Mouse (Mus musculus) kidney, embryonic 15.5 days (tissue): ENCODE results near the gene Nrf1. TPM values are rescaled to one million over a fixed set of nuclear protein-coding genes. Genes with fewer than 3 reads are reported as not detected.

ENCODE experiments used
- ATAC-seq: fragments of 200-750 bp; cut with Nextera tagmentation; replicated peaks from 2 replicates; pipeline ENCODE4 v1.8.0; 2017; ENCODE audit warnings: moderate TSS enrichment; ENCODE audit not compliant: low FRiP score
- H3K27ac ChIP-seq: fragments of 300-500 bp; sonication (generic); 2 replicates; pipeline ENCODE4 v1.5.1; 2015; ENCODE audit warnings: mild to moderate bottlenecking, inconsistent platforms
- H3K27me3 ChIP-seq: fragments of 300-500 bp; sonication (generic); 2 replicates; pipeline ENCODE4 v1.6.1; 2015; ENCODE audit warnings: inconsistent platforms
- H3K36me3 ChIP-seq: fragments of 300-500 bp; sonication (generic); 2 replicates; pipeline ENCODE4 v1.6.1; 2015; ENCODE audit warnings: inconsistent platforms
- H3K4me1 ChIP-seq: fragments of 300-500 bp; sonication (generic); 2 replicates; pipeline ENCODE4 v1.6.1; 2015; ENCODE audit warnings: inconsistent platforms
- H3K4me2 ChIP-seq: fragments of 300-500 bp; sonication (generic); 2 replicates; pipeline ENCODE4 v1.6.1; 2015; ENCODE audit warnings: moderate library complexity, mild to moderate bottlenecking, inconsistent platforms
- H3K4me3 ChIP-seq: fragments of 300-500 bp; sonication (generic); replicated peaks from 2 replicates; pipeline ENCODE4 v1.5.1; 2015; ENCODE audit warnings: mild to moderate bottlenecking, inconsistent platforms
- H3K9ac ChIP-seq: fragments of 300-500 bp; sonication (generic); 2 replicates; pipeline ENCODE4 v1.6.1; 2015; ENCODE audit warnings: mild to moderate bottlenecking, inconsistent platforms
- H3K9me3 ChIP-seq: fragments of 300-500 bp; sonication (generic); replicated peaks from 2 replicates; pipeline ENCODE4 v1.6.1; 2016; ENCODE audit warnings: inconsistent platforms
- WGBS: fragments of 180-500 bp; shearing (Covaris S2); methylation state at CpG from one replicate; pipeline ENCODE4 v1.1.7; 2015; ENCODE audit warnings: mixed read lengths; 5-methylcytosine and 5-hydroxymethylcytosine counted together
- polyA plus RNA-seq: library from polyadenylated mRNA; unstranded; fragments of >200 nt; fragmentation: Nextera tagmentation; extraction: Ambion mirVana; gene quantifications from 2 replicates; pipeline ENCODE4 v1.2.1, GENCODE M21; 2015

Nrf1 gene
- polyA plus RNA-seq = 57.3 and 63.0 TPM in 2 replicates

DNA sequence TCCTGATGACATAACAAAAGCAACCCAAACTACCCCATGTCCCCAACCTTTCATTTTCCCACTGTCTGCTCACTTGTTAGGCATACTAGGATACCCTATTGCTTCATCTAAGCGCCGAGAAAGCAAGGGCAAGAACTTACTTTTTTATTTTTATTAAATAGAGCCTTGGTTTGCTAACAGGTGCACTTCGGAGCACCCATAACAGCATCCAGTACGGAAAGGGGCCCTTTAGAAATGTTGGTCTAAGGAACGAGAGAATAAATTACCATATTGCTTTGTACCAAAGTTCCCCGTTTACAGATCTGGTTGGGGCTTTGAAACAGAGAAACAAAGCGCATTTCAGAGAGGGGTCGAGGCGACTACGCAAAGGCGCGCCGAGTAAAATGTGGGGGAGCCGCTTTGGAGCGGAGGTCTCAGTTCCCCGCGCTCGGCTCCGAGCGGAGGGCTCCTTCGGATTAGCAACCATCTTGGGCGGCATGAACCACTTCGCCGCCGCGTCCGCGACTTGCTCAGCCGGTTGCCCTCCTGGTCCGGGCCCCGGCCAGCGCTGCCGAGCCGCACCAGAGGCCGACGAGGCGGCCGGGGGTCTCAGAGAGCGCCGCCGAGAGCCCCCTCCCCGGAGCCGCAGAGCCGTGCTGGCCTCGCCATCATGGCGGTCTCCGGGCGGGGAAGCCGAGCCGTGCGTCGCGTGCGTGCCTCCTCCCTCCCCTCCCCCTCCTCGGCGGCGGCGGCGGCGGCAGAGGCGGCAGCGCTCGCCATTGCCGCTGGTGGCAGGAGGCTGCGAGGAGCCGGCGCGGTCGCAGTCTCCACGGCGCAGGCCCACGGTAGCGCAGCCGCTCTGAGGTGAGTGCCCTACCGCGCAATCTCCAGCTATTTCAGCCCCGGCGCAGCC lies at the start of gene Nrf1:
TSS of gene Nrf1 (plus strand) at position 718 of the 892 bp plus-strand sequence.
- H3K27me3 ChIP-seq = no peaks in the 10 kb centered on the region
- H3K4me2 ChIP-seq = peak within 1 kb of the TSS; percentile 66
- peak within 1 kb of the TSS; percentile 100 for H3K27ac ChIP-seq
- no peaks in the 10 kb centered on the region for H3K9me3 ChIP-seq
- H3K9ac ChIP-seq = peak within 1 kb of the TSS; percentile 100
- H3K36me3 ChIP-seq = 0 out of 2 replicates have a peak, but pooled peaks cover under 1% of the 10 kb centered on the region
- H3K4me1 ChIP-seq = peaks cover 28% of the 10 kb centered on the region
- peak; percentile 96 for ATAC-seq
- peak within 1 kb of the TSS; percentile 100 for H3K4me3 ChIP-seq
- WGBS = under 1% methylated on average over 77 of the region's 78 CpGs

- no peak for ATAC-seq
These were observed 49.6 kb upstream of the Nrf1 start for GRCm38 (mm10) chr6:29998140-29998539.

GRCm38 (mm10) chr6:29998771-29999170 lies 49.0 kb upstream of the Nrf1 start:
- Histone ChIP-seq H3K27ac (no peak overlapping the region), H3K9ac (no peak overlapping the region), H3K27me3 (no peaks in the 10 kb centered on the region), H3K9me3 (no peaks in the 10 kb centered on the region), H3K36me3 (no peaks in the 10 kb centered on the region), H3K4me1 (0 out of 2 replicates have a peak, but pooled peaks cover 2% of the 10 kb centered on the region), H3K4me2 (no peak overlapping the region), H3K4me3 (no peak overlapping the region)
- 57% methylated on average over 4 of the region's 4 CpGs for WGBS
- ATAC-seq = no peak

More at GRCm38 (mm10) chr6:29998140-29998539, 49.6 kb upstream of the Nrf1 start:
- no peaks in the 10 kb centered on the region for H3K36me3 ChIP-seq
- H3K4me3 ChIP-seq = no peak overlapping the region
- no peak overlapping the region for H3K4me2 ChIP-seq
- H3K9me3 ChIP-seq = no peaks in the 10 kb centered on the region
- 0 out of 2 replicates have a peak, but pooled peaks cover 2% of the 10 kb centered on the region for H3K4me1 ChIP-seq
- no peak overlapping the region for H3K9ac ChIP-seq
- 70% methylated on average over 9 of the region's 9 CpGs for WGBS
- H3K27me3 ChIP-seq = no peaks in the 10 kb centered on the region
- H3K27ac ChIP-seq = no peak overlapping the region

- no peak for ATAC-seq
- Histone ChIP-seq H3K27ac (no peak overlapping the region), H3K27me3 (no peaks in the 10 kb centered on the region), H3K4me3 (no peak overlapping the region), H3K36me3 (no peaks in the 10 kb centered on the region), H3K4me1 (no peaks in the 10 kb centered on the region), H3K9me3 (no peaks in the 10 kb centered on the region), H3K4me2 (no peak overlapping the region), H3K9ac (no peak overlapping the region)
- 76% methylated on average over 9 of the region's 9 CpGs for WGBS
These were observed 45.2 kb upstream of the Nrf1 start for GRCm38 (mm10) chr6:30002628-30003027.

GRCm38 (mm10) chr6:30005851-30006250 lies 41.9 kb upstream of the Nrf1 start:
- no peak overlapping the region for H3K9ac ChIP-seq
- ATAC-seq = no peak
- 100% methylated on average over 1 of the region's 1 CpGs for WGBS
- H3K9me3 ChIP-seq = no peaks in the 10 kb centered on the region
- no peak overlapping the region for H3K4me3 ChIP-seq
- H3K36me3 ChIP-seq = no peaks in the 10 kb centered on the region
- no peak overlapping the region for H3K27ac ChIP-seq
- H3K4me2 ChIP-seq = no peak overlapping the region
- no peaks in the 10 kb centered on the region for H3K27me3 ChIP-seq
- no peaks in the 10 kb centered on the region for H3K4me1 ChIP-seq

DNA sequence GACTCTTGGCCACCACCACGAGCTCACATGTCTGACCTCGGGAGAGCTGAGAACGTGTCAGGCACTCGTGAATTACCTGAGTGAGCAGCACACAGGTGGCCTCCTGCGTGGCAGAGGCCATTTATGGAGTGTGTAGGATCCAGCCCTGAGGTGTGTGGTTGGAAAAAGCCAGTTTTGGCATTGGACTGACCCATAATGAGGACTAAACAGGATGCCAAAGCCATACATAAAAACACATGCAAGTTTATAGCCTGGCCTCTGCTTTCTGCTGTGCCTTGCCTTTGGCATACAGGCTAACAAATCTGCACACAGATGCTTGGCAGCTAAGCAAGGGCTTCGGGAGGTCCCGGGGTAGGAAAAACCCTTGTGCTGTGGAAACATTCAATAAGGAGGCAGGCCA lies 38.6 kb upstream of the Nrf1 start:
- Histone ChIP-seq H3K9me3 (no peaks in the 10 kb centered on the region), H3K4me1 (peaks cover 6% of the 10 kb centered on the region; the same call in 1 of the 2 replicates), H3K9ac (no peak overlapping the region), H3K4me3 (no peak overlapping the region), H3K27ac (no peak overlapping the region), H3K4me2 (no peak overlapping the region), H3K36me3 (no peaks in the 10 kb centered on the region), H3K27me3 (no peaks in the 10 kb centered on the region)
- ATAC-seq = no peak
- WGBS = 72% methylated on average over 7 of the region's 7 CpGs

DNA sequence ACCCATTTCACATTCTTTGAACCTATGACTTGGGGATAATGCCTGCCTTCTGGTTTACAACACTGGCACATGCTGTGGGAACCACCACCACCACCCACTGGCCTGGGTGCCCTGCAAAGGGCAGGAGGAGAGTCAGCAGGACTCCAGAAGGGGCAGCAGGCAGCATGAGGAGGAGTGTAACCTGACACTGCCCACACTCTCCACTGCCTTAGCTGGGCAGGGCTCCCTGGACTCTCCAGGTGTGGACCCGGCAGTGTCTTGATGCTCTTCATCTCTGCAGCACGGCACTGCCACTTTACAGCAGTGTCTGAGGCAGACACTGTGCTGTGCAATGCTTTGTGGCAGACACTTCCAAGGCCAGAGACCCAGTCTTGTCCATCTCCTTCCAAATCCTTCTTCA lies 34.3 kb upstream of the Nrf1 start:
- no peaks in the 10 kb centered on the region for H3K27me3 ChIP-seq
- H3K4me2 ChIP-seq = peak overlapping the region; percentile 12; the same call in 1 of the 2 replicates
- no peaks in the 10 kb centered on the region for H3K36me3 ChIP-seq
- ATAC-seq = 0 out of 2 replicates have a peak, but pooled peaks have one; percentile 49
- H3K9ac ChIP-seq = no peak overlapping the region
- H3K4me1 ChIP-seq = peaks cover 6% of the 10 kb centered on the region; the same call in 1 of the 2 replicates
- no peak overlapping the region for H3K4me3 ChIP-seq
- 10% methylated on average over 2 of the region's 2 CpGs for WGBS
- H3K27ac ChIP-seq = no peak overlapping the region
- H3K9me3 ChIP-seq = no peaks in the 10 kb centered on the region

DNA sequence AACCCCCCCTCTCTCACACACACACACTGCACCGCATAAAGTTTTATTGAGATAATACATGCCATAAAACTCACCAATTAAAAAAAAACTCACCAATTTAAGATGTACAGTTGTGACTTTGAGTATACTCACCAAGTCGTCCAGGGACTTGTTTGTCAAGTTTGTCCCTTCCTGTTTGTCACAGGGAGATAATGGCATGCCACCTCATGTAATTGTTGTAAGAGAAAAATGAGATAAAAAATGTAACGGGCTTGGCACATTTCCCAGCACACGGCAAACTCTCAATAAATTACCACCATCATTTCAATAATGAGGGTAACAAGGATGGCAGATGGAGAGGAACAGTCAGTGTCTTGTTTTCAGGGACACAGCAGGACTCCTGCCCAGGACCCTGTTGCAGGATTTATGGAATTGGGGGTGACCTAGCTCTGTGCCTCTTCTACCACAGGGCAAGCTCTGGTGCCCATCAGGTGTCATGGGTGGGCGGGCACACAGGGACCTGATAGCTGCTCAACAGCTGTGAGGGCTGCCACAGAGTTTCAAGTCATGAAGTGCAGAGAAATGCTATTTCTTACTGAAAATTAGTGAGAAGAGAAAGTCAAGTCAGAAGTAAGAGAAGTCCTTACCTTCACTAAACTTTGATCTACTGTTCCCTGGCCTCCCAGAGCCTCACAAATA lies 33.5 kb upstream of the Nrf1 start:
- Histone ChIP-seq H3K27me3 (no peaks in the 10 kb centered on the region), H3K27ac (no peak overlapping the region), H3K9me3 (no peaks in the 10 kb centered on the region), H3K4me2 (no peak overlapping the region), H3K4me1 (peaks cover 6% of the 10 kb centered on the region; the same call in 1 of the 2 replicates), H3K4me3 (no peak overlapping the region), H3K36me3 (no peaks in the 10 kb centered on the region), H3K9ac (no peak overlapping the region)
- ATAC-seq = no peak
- 68% methylated on average over 5 of the region's 5 CpGs for WGBS

DNA sequence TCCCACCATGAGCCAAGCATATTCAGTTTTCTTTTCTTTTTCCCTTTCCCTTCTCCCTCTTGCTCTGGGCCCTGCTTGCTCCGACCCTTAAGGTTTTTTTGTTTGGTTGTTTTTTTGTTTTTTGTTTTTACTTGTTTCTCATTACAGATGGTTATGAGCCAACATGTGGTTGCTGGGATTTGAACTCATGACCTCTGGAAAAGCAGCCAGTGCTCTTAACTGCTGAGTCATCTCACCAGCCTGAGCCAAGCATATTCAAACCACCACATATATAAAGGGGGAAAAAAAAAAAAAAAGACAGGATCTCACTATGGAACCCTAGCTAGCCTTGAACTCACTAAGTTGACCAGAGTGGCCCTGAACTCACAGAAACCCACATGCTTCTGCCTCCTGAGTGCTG lies 26.5 kb upstream of the Nrf1 start:
- ATAC-seq = no peak
- Histone ChIP-seq H3K9ac (no peak overlapping the region), H3K36me3 (no peaks in the 10 kb centered on the region), H3K4me1 (peaks cover under 1% of the 10 kb centered on the region; the same call in 1 of the 2 replicates), H3K9me3 (no peaks in the 10 kb centered on the region), H3K27me3 (no peaks in the 10 kb centered on the region), H3K4me2 (no peak overlapping the region), H3K4me3 (no peak overlapping the region), H3K27ac (no peak overlapping the region)
- WGBS = 77% methylated on average over 1 of the region's 1 CpGs

GRCm38 (mm10) chr6:30021656-30022055 lies 26.1 kb upstream of the Nrf1 start:
- Histone ChIP-seq H3K9ac (no peak overlapping the region), H3K9me3 (no peaks in the 10 kb centered on the region), H3K4me3 (no peak overlapping the region), H3K4me2 (no peak overlapping the region), H3K27me3 (no peaks in the 10 kb centered on the region), H3K36me3 (no peaks in the 10 kb centered on the region), H3K27ac (no peak overlapping the region), H3K4me1 (peaks cover 5% of the 10 kb centered on the region)
- ATAC-seq = no peak
- 46% methylated on average over 5 of the region's 5 CpGs for WGBS

GRCm38 (mm10) chr6:30026799-30027198 lies 21.0 kb upstream of the Nrf1 start:
- WGBS = 33% methylated on average over 10 of the region's 10 CpGs

DNA sequence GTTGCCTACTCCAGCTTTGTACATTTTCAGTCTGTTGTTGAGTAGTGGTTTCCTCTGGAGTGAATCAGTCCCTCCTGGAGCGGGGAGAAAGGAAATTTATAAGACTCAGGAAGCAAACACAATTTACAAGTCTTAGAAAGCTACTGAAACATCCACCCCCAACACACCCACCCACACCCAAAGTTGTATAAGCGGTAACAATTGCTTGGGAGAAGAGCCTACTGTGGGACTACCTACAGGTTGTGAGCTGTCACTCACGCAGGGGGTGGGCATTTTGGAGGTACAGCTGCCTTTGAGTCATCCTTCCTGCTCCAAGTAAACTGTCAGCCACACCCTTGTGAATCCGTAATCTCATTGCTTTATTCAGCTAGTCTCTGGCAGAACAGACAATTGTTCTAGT lies 19.4 kb upstream of the Nrf1 start:
- peaks cover 9% of the 10 kb centered on the region for H3K4me1 ChIP-seq
- H3K27ac ChIP-seq = no peak overlapping the region
- no peaks in the 10 kb centered on the region for H3K36me3 ChIP-seq
- no peak for ATAC-seq
- no peaks in the 10 kb centered on the region for H3K9me3 ChIP-seq
- no peak overlapping the region for H3K9ac ChIP-seq
- no peak overlapping the region for H3K4me3 ChIP-seq
- WGBS = 85% methylated on average over 4 of the region's 4 CpGs
- H3K27me3 ChIP-seq = no peaks in the 10 kb centered on the region
- no peak overlapping the region for H3K4me2 ChIP-seq

More at GRCm38 (mm10) chr6:30026799-30027198, 21.0 kb upstream of the Nrf1 start:
- Histone ChIP-seq H3K27ac (peak overlapping the region; percentile 60), H3K4me1 (peaks cover 9% of the 10 kb centered on the region), H3K9me3 (no peaks in the 10 kb centered on the region), H3K4me3 (no peak overlapping the region), H3K27me3 (no peaks in the 10 kb centered on the region), H3K9ac (no peak overlapping the region), H3K36me3 (no peaks in the 10 kb centered on the region), H3K4me2 (peak overlapping the region; percentile 32)
- no peak for ATAC-seq
